Mouse (Mus musculus): Measurements from ENCODE around the gene Sox21. TPM values are rescaled to one million over a fixed set of nuclear protein-coding genes. Genes with fewer than 3 reads are reported as not detected.
A peak's percentile ranks its signal among the peaks of the same experiment; 100 is the strongest.

Sox21 gene
- polyA plus RNA-seq, 1 experiment from 2014 or later: not detected

DNA sequence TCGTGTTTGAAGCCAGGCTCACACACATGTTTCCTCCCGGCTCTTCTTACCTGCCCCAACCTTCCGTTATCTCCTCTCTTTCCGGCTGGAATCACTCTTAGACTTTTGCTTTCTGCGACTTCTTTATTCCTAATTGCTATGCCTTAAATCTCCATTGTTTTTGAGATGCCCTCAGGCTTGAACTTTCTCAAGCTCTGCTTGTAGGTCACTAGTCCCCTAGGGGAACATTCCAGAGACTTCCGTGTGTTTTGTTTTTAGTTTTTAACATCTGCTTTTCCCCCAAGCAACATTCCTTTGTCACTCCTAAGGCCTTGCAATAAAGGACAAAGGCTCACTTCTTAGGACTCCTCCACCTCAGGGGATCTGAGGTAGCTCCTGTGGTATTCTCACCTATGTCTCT is 16.6 kb upstream of the Sox21 start:
- H3K9ac ChIP-seq (ENCODE audit: low read length): no peak overlapping the region
- WGBS: 90% methylated on average over 6 of the region's 6 CpGs
- ATAC-seq (replicated peaks; ENCODE audit: low FRiP score, low TSS enrichment, low read depth) (no peak), DNase-seq (ENCODE audit: low spot score) (no peak)
- H3K4me2 ChIP-seq (ENCODE audit: low read length): no peak overlapping the region
- H3K36me3 ChIP-seq (ENCODE audit: control insufficient read depth, insufficient read depth, low read length): no peaks in the 10 kb centered on the region
- no peak overlapping the region for H3K27ac ChIP-seq (ENCODE audit: low read depth)
- no peak overlapping the region for H3K4me3 ChIP-seq (ENCODE audit: low read depth, low read length)
- no peaks in the 10 kb centered on the region for H3K9me3 ChIP-seq (ENCODE audit: control insufficient read depth, low read length)
- H3K4me1 ChIP-seq (replicated peaks; ENCODE audit: control insufficient read depth, insufficient read depth, low read length): no peaks in the 10 kb centered on the region
- H3K27me3 ChIP-seq (replicated peaks; ENCODE audit: control insufficient read depth, insufficient read depth, low read length): no peaks in the 10 kb centered on the region

- 85% methylated on average over 2 of the region's 2 CpGs for WGBS
- DNase-seq (ENCODE audit: low spot score): no peak
- no peak overlapping the region for H3K27ac ChIP-seq (ENCODE audit: low read depth)
Observed at GRCm38 (mm10) chr14:118241416-118241815, 4.6 kb upstream of the Sox21 start.

DNA sequence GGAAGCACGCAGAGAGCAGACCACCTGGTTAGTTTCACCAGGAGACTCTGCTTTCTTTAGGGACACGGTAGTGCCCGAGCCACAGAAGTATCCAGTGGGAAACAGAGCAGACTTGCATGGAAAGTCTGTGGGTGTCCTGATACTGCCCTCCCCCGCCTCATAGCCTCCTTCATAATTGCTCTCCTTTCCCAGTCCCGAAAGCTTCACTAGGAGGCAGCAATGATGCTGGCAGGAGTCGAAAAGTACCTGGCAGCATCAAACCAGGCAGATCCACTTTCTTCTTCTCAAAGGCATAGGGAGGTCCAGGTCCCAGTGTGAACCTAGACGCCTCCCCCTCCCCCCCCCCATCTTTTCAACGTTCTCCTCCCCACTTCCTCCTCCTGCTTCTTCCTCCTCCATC is 2.5 kb upstream of the Sox21 start:
- Histone ChIP-seq H3K4me1 (replicated peaks; ENCODE audit: control insufficient read depth, insufficient read depth, low read length) (peaks cover 6% of the 10 kb centered on the region), H3K4me3 (ENCODE audit: low read depth, low read length) (no peak overlapping the region), H3K9me3 (ENCODE audit: control insufficient read depth, low read length) (peaks cover 16% of the 10 kb centered on the region; the same call in 1 of the 2 replicates), H3K27me3 (replicated peaks; ENCODE audit: control insufficient read depth, insufficient read depth, low read length) (peaks cover 63% of the 10 kb centered on the region), H3K36me3 (ENCODE audit: control insufficient read depth, insufficient read depth, low read length) (no peaks in the 10 kb centered on the region), H3K4me2 (ENCODE audit: low read length) (no peak overlapping the region), H3K27ac (ENCODE audit: low read depth) (no peak overlapping the region), H3K9ac (ENCODE audit: low read length) (no peak overlapping the region)
- no peak for ATAC-seq (replicated peaks; ENCODE audit: low FRiP score, low TSS enrichment, low read depth)
- 10% methylated on average over 8 of the region's 8 CpGs for WGBS
- DNase-seq (ENCODE audit: low spot score): no peak

More at GRCm38 (mm10) chr14:118241416-118241815, 4.6 kb upstream of the Sox21 start:
- Histone ChIP-seq H3K27me3 (replicated peaks; ENCODE audit: control insufficient read depth, insufficient read depth, low read length) (peaks cover 43% of the 10 kb centered on the region), H3K4me1 (replicated peaks; ENCODE audit: control insufficient read depth, insufficient read depth, low read length) (no peaks in the 10 kb centered on the region), H3K36me3 (ENCODE audit: control insufficient read depth, insufficient read depth, low read length) (no peaks in the 10 kb centered on the region), H3K9ac (ENCODE audit: low read length) (no peak overlapping the region), H3K4me2 (ENCODE audit: low read length) (no peak overlapping the region), H3K9me3 (ENCODE audit: control insufficient read depth, low read length) (peaks cover 18% of the 10 kb centered on the region; the same call in 1 of the 2 replicates), H3K4me3 (ENCODE audit: low read depth, low read length) (no peak overlapping the region)
- no peak for ATAC-seq (replicated peaks; ENCODE audit: low FRiP score, low TSS enrichment, low read depth)

DNA sequence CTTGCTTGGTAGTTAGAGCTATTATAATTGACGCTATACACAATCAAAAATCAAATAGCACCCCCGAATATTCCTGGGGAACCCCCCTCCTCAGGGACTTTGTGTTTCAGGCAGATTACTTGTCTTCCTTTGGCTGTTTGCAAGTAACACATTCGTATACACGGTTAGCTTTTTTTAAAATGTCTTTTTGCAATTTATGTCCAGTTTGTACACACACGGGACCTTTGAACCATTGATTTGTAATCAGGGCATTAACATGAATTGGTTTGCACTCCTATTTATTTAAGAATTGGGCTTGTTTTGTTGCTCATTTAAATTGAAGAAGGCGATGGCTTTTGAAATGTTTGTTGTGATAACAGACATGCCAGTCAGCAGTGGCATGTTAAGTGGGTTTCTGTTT is 956 bp upstream of the Sox21 start:
- peaks cover 6% of the 10 kb centered on the region for H3K4me1 ChIP-seq (replicated peaks; ENCODE audit: control insufficient read depth, insufficient read depth, low read length)
- H3K4me3 ChIP-seq (ENCODE audit: low read depth, low read length): no peak overlapping the region
- no peaks in the 10 kb centered on the region for H3K9me3 ChIP-seq (ENCODE audit: control insufficient read depth, low read length)
- no peaks in the 10 kb centered on the region for H3K36me3 ChIP-seq (ENCODE audit: control insufficient read depth, insufficient read depth, low read length)
- H3K27me3 ChIP-seq (replicated peaks; ENCODE audit: control insufficient read depth, insufficient read depth, low read length): peaks cover 78% of the 10 kb centered on the region
- no peak overlapping the region for H3K27ac ChIP-seq (ENCODE audit: low read depth)
- H3K9ac ChIP-seq (ENCODE audit: low read length): no peak overlapping the region
- ATAC-seq (replicated peaks; ENCODE audit: low FRiP score, low TSS enrichment, low read depth) (no peak), DNase-seq (ENCODE audit: low spot score) (no peak)
- WGBS: 10% methylated on average over 6 of the region's 6 CpGs
- H3K4me2 ChIP-seq (ENCODE audit: low read length): no peak overlapping the region

- H3K4me3 ChIP-seq (ENCODE audit: low read depth, low read length): peak overlapping the region; percentile 43
- no peaks in the 10 kb centered on the region for H3K9me3 ChIP-seq (ENCODE audit: control insufficient read depth, low read length)
- H3K4me2 ChIP-seq (ENCODE audit: low read length): peak overlapping the region; percentile 84
- DNase-seq (ENCODE audit: low spot score): peak; percentile 85
- peak overlapping the region; percentile 16; the same call in 1 of the 2 replicates for H3K9ac ChIP-seq (ENCODE audit: low read length)
- H3K27me3 ChIP-seq (replicated peaks; ENCODE audit: control insufficient read depth, insufficient read depth, low read length): peaks cover 94% of the 10 kb centered on the region
- H3K4me1 ChIP-seq (replicated peaks; ENCODE audit: control insufficient read depth, insufficient read depth, low read length): peaks cover 6% of the 10 kb centered on the region
- no peaks in the 10 kb centered on the region for H3K36me3 ChIP-seq (ENCODE audit: control insufficient read depth, insufficient read depth, low read length)
- under 1% methylated on average over 72 of the region's 73 CpGs for WGBS
- ATAC-seq (replicated peaks; ENCODE audit: low FRiP score, low TSS enrichment, low read depth): peak; percentile 63
- no peak overlapping the region for H3K27ac ChIP-seq (ENCODE audit: low read depth)
Observed at GRCm38 (mm10) chr14:118235973-118236885, 601 bp downstream of the Sox21 start.

DNA sequence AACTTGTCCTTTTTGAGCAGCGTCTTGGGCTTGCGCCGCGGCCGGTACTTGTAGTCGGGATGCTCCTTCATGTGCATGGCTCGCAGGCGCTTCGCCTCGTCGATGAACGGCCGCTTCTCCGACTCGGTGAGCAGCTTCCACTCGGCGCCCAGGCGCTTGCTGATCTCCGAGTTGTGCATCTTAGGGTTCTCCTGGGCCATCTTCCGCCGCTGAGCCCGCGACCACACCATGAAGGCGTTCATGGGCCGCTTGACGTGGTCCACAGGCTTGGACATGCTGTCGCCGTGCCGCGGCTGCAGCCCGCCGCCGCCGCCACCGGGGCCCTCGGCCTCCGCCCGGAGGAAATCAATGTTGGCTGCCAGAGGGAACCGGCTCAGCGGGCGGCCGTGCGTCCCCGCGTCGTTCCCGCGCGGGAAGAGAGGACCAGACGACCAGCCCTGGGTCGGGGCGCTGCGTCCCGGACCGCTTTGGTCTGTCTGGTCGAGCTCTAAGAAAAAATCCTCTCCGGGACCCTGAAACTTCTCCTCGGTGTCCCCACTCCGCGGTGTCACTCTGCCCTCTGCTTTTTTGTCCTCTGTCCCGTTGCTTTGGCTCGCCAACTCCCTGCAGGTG is 1.4 kb downstream of the Sox21 start:
- Histone ChIP-seq H3K4me1 (replicated peaks; ENCODE audit: control insufficient read depth, insufficient read depth, low read length) (peaks cover 6% of the 10 kb centered on the region), H3K9me3 (ENCODE audit: control insufficient read depth, low read length) (no peaks in the 10 kb centered on the region), H3K9ac (ENCODE audit: low read length) (no peak overlapping the region), H3K4me2 (ENCODE audit: low read length) (peak overlapping the region; percentile 84), H3K36me3 (ENCODE audit: control insufficient read depth, insufficient read depth, low read length) (no peaks in the 10 kb centered on the region), H3K4me3 (ENCODE audit: low read depth, low read length) (peak overlapping the region; percentile 43), H3K27ac (ENCODE audit: low read depth) (no peak overlapping the region), H3K27me3 (replicated peaks; ENCODE audit: control insufficient read depth, insufficient read depth, low read length) (peaks cover 98% of the 10 kb centered on the region)
- ATAC-seq (replicated peaks; ENCODE audit: low FRiP score, low TSS enrichment, low read depth) (no peak), DNase-seq (ENCODE audit: low spot score) (peak; percentile 81)
- WGBS: under 1% methylated on average over 62 of the region's 62 CpGs

DNA sequence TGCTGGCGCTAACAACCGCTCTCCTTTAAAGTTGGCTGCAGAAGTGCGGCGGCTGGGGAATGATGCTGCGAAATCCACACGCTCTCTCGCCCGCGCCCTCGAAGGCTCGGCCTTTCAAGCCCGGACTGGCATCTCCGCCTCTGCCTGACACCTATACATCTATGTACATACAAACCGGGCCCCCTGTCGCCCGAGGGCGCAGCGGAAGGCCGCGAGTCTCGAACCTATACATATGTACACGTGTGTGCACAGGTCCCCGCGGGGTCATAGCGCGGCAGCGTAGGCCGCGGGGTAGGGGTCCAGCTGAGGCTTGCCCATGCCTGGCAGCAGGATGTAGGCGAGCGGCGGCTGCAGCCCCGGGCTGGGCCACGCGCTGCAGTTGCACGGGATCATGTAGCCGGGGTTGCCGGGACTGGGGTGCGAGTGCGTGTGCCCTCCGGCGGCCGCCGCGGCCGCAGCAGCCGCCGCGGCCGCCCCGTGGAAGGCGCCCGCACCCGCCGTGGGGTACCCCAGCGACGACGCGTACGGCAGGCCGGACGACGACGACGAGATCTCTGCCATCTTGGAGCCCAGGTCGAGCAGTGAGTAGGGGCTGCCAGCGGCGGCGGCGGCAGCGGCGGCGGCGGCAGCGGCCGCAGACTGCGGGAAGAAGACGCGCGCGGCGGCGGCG is 2.2 kb downstream of the Sox21 start:
- Histone ChIP-seq H3K4me3 (ENCODE audit: low read depth, low read length) (peak overlapping the region; percentile 43), H3K4me2 (ENCODE audit: low read length) (peak overlapping the region; percentile 84), H3K36me3 (ENCODE audit: control insufficient read depth, insufficient read depth, low read length) (no peaks in the 10 kb centered on the region), H3K27me3 (replicated peaks; ENCODE audit: control insufficient read depth, insufficient read depth, low read length) (peaks cover 98% of the 10 kb centered on the region), H3K27ac (ENCODE audit: low read depth) (no peak overlapping the region), H3K9ac (ENCODE audit: low read length) (no peak overlapping the region), H3K9me3 (ENCODE audit: control insufficient read depth, low read length) (no peaks in the 10 kb centered on the region), H3K4me1 (replicated peaks; ENCODE audit: control insufficient read depth, insufficient read depth, low read length) (peaks cover 6% of the 10 kb centered on the region)
- no peak for DNase-seq (ENCODE audit: low spot score)
- WGBS: under 1% methylated on average over 84 of the region's 84 CpGs
- ATAC-seq (replicated peaks; ENCODE audit: low FRiP score, low TSS enrichment, low read depth): 0 out of 2 replicates have a peak, but pooled peaks have one; percentile 21

GRCm38 (mm10) chr14:118233786-118234540 is 2.9 kb downstream of the Sox21 start:
- H3K27me3 ChIP-seq (replicated peaks; ENCODE audit: control insufficient read depth, insufficient read depth, low read length): peaks cover 98% of the 10 kb centered on the region
- no peak overlapping the region for H3K9ac ChIP-seq (ENCODE audit: low read length)
- no peaks in the 10 kb centered on the region for H3K36me3 ChIP-seq (ENCODE audit: control insufficient read depth, insufficient read depth, low read length)
- WGBS: 4% methylated on average over 26 of the region's 26 CpGs
- DNase-seq (ENCODE audit: low spot score): peak; percentile 84
- H3K4me2 ChIP-seq (ENCODE audit: low read length): no peak overlapping the region
- no peak overlapping the region for H3K27ac ChIP-seq (ENCODE audit: low read depth)
- no peak for ATAC-seq (replicated peaks; ENCODE audit: low FRiP score, low TSS enrichment, low read depth)
- H3K4me3 ChIP-seq (ENCODE audit: low read depth, low read length): no peak overlapping the region
- peaks cover 6% of the 10 kb centered on the region for H3K4me1 ChIP-seq (replicated peaks; ENCODE audit: control insufficient read depth, insufficient read depth, low read length)
- H3K9me3 ChIP-seq (ENCODE audit: control insufficient read depth, low read length): no peaks in the 10 kb centered on the region

Data from intestine, embryonic 14.5 days (tissue).